Mouse (Mus musculus) small intestine, adult 2 months (tissue): Measurements from ENCODE around the gene Apoh.

ENCODE experiments used
- CTCF ChIP-seq: fragments of 200-500 bp; IDR thresholded peaks from 2 replicates; pipeline ENCODE4 v1.5.1; 2012; ENCODE audit warnings: low read depth, mild to moderate bottlenecking, control low read depth, inconsistent platforms, low read length, moderate library complexity, mixed read lengths; ENCODE audit not compliant: insufficient replicate concordance, insufficient read length; ENCODE audit errors: extremely low read depth
- POLR2A ChIP-seq: fragments of 200-500 bp; IDR thresholded peaks from 2 replicates; pipeline ENCODE4 v1.6.1; 2012; ENCODE audit warnings: low read depth, mild to moderate bottlenecking, control low read depth, inconsistent platforms, low read length, moderate library complexity

DNA sequence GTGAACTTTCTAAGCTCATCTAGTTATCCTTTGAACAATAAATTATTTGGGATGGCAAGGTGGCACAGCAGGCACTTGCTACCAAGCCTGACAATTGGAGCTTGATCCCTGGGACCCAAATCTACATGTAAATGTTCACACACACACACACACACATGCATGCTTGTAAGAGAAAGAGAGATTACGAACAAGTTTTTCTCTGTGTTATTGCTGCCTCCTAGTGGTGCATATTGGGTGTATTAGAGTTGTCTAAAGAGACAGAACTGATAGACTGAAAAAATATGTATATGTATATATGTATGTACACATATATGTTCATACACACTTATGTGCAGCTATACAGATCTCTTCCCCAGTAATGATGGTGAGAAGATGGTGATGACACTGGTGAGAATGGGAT lies 75.4 kb downstream of the Apoh start:
- TF ChIP-seq POLR2A (no peak), CTCF (peak; percentile 19; the same call in 1 of the 2 replicates)
